Mouse (Mus musculus): ENCODE results near the gene Klf15. TPM values are rescaled to one million over a fixed set of nuclear protein-coding genes. Genes with fewer than 3 reads are reported as not detected.

Klf15 gene
- polyA plus RNA-seq, 1 experiment from 2014 or later, result 5.1 TPM

- Histone ChIP-seq H3K4me3 (ENCODE audit: low read depth, low read length) (no peak overlapping the region), H3K27me3 (replicated peaks; ENCODE audit: control insufficient read depth, insufficient read depth, low read length) (peaks cover 17% of the 10 kb centered on the region), H3K4me2 (ENCODE audit: low read length) (no peak overlapping the region), H3K4me1 (replicated peaks; ENCODE audit: control insufficient read depth, insufficient read depth, low read length) (no peaks in the 10 kb centered on the region), H3K36me3 (ENCODE audit: control insufficient read depth, insufficient read depth, low read length) (no peaks in the 10 kb centered on the region), H3K9me3 (ENCODE audit: control insufficient read depth, low read length) (no peaks in the 10 kb centered on the region), H3K27ac (ENCODE audit: low read depth) (no peak overlapping the region), H3K9ac (ENCODE audit: low read length) (no peak overlapping the region)
- 75% methylated on average over 2 of the region's 2 CpGs for WGBS
- DNase-seq (ENCODE audit: low spot score), result no peak
- ATAC-seq (replicated peaks; ENCODE audit: low FRiP score, low TSS enrichment, low read depth), result no peak
Measured at GRCm38 (mm10) chr6:90457421-90457820, 5.0 kb upstream of the Klf15 start.

DNA sequence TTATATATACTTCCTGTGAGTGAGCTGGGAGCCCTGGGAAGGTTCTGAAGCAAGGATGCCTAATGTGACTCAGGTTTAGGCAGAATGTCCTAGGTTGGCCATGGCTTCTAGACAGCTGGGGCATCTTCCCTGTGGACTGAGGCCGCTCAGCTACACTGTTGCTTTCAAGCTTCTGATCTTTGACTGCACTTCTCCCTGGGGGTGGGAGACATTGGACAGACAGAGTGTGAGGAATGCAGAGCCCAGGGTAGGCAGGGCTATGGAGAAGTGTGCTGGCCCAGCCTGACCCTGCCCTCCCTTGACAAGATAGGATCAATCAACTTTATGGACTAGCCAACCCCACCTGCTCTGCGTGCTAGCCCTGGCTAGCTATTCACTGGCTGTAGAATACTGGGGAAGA lies 1.2 kb upstream of the Klf15 start:
- Histone ChIP-seq H3K36me3 (ENCODE audit: control insufficient read depth, insufficient read depth, low read length) (no peaks in the 10 kb centered on the region), H3K4me1 (replicated peaks; ENCODE audit: control insufficient read depth, insufficient read depth, low read length) (peaks cover 8% of the 10 kb centered on the region; the same call in 1 of the 2 replicates), H3K27ac (ENCODE audit: low read depth) (no peak overlapping the region), H3K4me2 (ENCODE audit: low read length) (no peak overlapping the region), H3K9me3 (ENCODE audit: control insufficient read depth, low read length) (no peaks in the 10 kb centered on the region), H3K4me3 (ENCODE audit: low read depth, low read length) (no peak overlapping the region), H3K27me3 (replicated peaks; ENCODE audit: control insufficient read depth, insufficient read depth, low read length) (peaks cover 17% of the 10 kb centered on the region), H3K9ac (ENCODE audit: low read length) (no peak overlapping the region)
- no peak for DNase-seq (ENCODE audit: low spot score)
- 48% methylated on average over 2 of the region's 2 CpGs for WGBS
- no peak for ATAC-seq (replicated peaks; ENCODE audit: low FRiP score, low TSS enrichment, low read depth)

DNA sequence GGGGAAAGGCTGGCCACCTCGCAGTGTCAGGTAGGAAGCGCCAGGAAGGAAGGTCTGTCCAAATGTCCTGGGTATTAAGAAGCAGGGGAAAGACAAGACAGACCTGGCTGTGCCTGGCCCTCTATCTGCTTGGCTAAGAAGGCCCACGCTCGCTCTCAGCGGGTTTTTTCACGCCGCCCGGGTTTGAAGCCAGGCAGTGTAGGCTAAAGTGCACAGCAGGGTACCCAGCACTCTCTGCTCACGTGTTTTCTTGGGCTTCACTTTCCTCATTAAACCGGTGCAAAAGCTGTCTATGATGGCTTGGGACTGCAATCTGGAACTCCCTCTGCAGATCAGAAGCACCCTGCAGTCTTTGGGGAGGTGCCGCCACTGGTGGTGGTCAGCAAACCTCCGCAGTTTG lies 605 bp upstream of the Klf15 start:
- Histone ChIP-seq H3K9ac (ENCODE audit: low read length) (peak overlapping the region; percentile 37; the same call in 1 of the 2 replicates), H3K27me3 (replicated peaks; ENCODE audit: control insufficient read depth, insufficient read depth, low read length) (peaks cover 17% of the 10 kb centered on the region), H3K27ac (ENCODE audit: low read depth) (no peak overlapping the region), H3K36me3 (ENCODE audit: control insufficient read depth, insufficient read depth, low read length) (no peaks in the 10 kb centered on the region), H3K4me2 (ENCODE audit: low read length) (peak overlapping the region; percentile 99), H3K9me3 (ENCODE audit: control insufficient read depth, low read length) (no peaks in the 10 kb centered on the region), H3K4me1 (replicated peaks; ENCODE audit: control insufficient read depth, insufficient read depth, low read length) (peaks cover 8% of the 10 kb centered on the region; the same call in 1 of the 2 replicates), H3K4me3 (ENCODE audit: low read depth, low read length) (peak overlapping the region; percentile 50)
- DNase-seq (ENCODE audit: low spot score) (no peak), ATAC-seq (replicated peaks; ENCODE audit: low FRiP score, low TSS enrichment, low read depth) (no peak)
- WGBS, result 21% methylated on average over 12 of the region's 12 CpGs

DNA sequence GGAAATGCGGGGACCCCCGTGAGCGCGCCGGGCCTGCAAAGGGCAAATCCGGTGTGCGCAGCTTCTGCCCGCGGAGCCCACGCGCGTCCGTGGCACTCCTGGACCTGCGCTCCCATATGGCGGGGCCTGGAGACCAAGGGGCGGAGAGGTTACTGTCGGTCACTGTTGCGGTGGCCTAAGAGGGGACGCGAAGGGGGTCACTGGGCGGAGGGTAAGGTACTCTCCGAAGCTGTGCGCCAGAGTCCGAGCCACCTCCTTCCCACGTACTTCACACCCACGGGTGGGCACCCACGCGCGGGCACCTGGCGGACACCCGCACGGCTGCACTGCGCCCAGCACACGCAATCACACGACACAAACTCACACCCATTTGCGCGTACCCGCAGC lies 458 bp downstream of the Klf15 start:
- DNase-seq (ENCODE audit: low spot score) (peak; percentile 58), ATAC-seq (replicated peaks; ENCODE audit: low FRiP score, low TSS enrichment, low read depth) (peak; percentile 32; the same call in 1 of the 2 replicates)
- H3K9me3 ChIP-seq (ENCODE audit: control insufficient read depth, low read length), result no peaks in the 10 kb centered on the region
- peaks cover 17% of the 10 kb centered on the region for H3K27me3 ChIP-seq (replicated peaks; ENCODE audit: control insufficient read depth, insufficient read depth, low read length)
- no peaks in the 10 kb centered on the region for H3K36me3 ChIP-seq (ENCODE audit: control insufficient read depth, insufficient read depth, low read length)
- peaks cover 8% of the 10 kb centered on the region; the same call in 1 of the 2 replicates for H3K4me1 ChIP-seq (replicated peaks; ENCODE audit: control insufficient read depth, insufficient read depth, low read length)
- peak overlapping the region; percentile 45; the same call in 1 of the 2 replicates for H3K9ac ChIP-seq (ENCODE audit: low read length)
- H3K4me3 ChIP-seq (ENCODE audit: low read depth, low read length), result peak overlapping the region; percentile 50
- peak overlapping the region; percentile 99 for H3K4me2 ChIP-seq (ENCODE audit: low read length)
- under 1% methylated on average over 38 of the region's 38 CpGs for WGBS
- H3K27ac ChIP-seq (ENCODE audit: low read depth), result no peak overlapping the region

DNA sequence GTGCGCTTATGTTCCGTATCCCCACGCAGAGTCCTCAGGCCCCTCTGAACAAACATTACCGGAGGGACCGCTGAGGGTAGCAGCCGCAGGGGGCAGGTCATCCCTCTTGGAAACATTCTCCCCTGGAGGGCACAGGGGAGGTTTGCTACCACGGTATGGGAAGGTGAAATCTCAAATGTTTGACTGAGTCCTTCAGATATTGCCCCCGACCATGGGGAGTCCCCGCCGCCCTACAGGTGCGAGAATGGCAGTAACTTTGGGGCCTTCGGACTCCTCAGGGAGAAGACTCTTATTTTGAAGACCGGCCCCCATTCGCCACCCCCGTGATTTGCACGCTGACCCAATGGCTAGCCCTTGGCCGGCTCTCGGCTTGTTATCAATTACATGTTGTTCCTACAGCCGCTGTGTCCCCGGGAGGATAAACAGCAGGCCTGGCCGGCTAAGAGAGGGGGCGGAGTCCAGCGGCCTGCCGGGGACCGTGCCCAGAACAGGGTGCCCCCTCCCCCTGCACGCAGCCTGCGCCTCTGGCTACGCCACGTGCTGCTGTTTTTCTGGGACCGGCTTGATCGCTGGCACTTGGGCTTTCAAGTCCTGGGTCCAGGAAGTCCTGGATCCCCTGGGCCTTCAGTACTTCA lies 969 bp downstream of the Klf15 start:
- peaks cover 17% of the 10 kb centered on the region for H3K27me3 ChIP-seq (replicated peaks; ENCODE audit: control insufficient read depth, insufficient read depth, low read length)
- WGBS, result under 1% methylated on average over 31 of the region's 31 CpGs
- H3K27ac ChIP-seq (ENCODE audit: low read depth), result no peak overlapping the region
- peak overlapping the region; percentile 99 for H3K4me2 ChIP-seq (ENCODE audit: low read length)
- no peaks in the 10 kb centered on the region for H3K9me3 ChIP-seq (ENCODE audit: control insufficient read depth, low read length)
- H3K36me3 ChIP-seq (ENCODE audit: control insufficient read depth, insufficient read depth, low read length), result no peaks in the 10 kb centered on the region
- peaks cover 8% of the 10 kb centered on the region; the same call in 1 of the 2 replicates for H3K4me1 ChIP-seq (replicated peaks; ENCODE audit: control insufficient read depth, insufficient read depth, low read length)
- peak overlapping the region; percentile 50 for H3K4me3 ChIP-seq (ENCODE audit: low read depth, low read length)
- peak overlapping the region; percentile 45; the same call in 1 of the 2 replicates for H3K9ac ChIP-seq (ENCODE audit: low read length)
- DNase-seq (ENCODE audit: low spot score) (peak; percentile 81), ATAC-seq (replicated peaks; ENCODE audit: low FRiP score, low TSS enrichment, low read depth) (peak; percentile 70)

DNA sequence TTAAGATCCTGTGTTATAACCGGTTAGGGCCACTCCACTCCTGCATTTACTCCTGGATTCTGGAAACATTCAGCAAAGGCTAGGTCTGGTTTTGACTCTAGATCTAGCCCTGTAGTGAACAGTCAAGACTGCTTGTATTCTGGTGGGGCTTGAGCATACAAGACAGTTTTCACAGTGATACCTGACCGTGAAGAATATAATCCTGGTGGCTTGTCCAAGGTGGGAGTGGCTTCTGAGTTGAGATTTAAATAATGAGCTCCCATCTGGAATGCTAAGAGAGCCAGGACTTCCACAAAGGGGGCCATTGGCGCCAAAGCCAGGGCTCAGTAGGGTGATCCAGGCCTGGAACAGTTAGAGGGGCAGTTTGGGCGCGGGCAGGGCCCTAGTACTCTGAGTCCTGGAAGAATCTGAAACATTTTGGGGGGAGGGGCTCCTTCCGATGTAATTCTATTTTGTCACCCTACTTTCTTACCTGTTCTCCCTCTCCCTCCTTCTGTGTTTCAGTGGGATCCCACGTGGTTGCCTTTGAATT lies 1.6 kb downstream of the Klf15 start:
- H3K27ac ChIP-seq (ENCODE audit: low read depth), result no peak overlapping the region

DNA sequence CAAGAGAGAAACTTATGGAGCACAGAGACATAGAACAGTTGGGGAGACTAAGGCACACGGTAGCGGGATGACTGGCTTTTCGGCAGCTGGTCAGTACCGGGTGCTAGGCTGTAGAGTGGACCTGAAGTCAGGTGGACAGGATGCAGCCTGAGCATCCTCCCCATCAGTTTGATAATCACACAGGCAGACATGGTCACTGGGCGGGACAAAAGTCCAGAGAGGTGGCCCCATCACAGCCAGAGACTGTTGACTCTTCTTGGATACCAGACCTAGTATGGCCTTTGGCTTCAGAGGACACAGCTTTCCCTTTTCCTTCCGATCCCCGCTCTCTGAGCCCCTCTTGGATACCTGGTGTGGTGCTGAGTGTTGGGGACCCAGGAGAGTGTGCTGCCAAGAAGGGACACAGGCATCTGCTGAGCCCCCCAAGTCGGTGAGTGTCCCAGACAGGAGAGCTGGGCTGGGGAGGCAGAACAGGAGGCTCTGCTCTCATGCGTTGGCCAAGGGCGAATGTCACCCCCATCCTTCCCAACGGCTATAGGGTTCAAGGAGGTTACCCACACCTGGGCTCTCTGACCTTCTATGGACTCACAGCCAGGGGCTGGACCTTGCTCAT lies 2.8 kb downstream of the Klf15 start:
- Histone ChIP-seq H3K27ac (ENCODE audit: low read depth) (no peak overlapping the region), H3K4me1 (replicated peaks; ENCODE audit: control insufficient read depth, insufficient read depth, low read length) (peaks cover 8% of the 10 kb centered on the region; the same call in 1 of the 2 replicates), H3K4me2 (ENCODE audit: low read length) (no peak overlapping the region), H3K9me3 (ENCODE audit: control insufficient read depth, low read length) (no peaks in the 10 kb centered on the region), H3K9ac (ENCODE audit: low read length) (no peak overlapping the region), H3K27me3 (replicated peaks; ENCODE audit: control insufficient read depth, insufficient read depth, low read length) (peaks cover 17% of the 10 kb centered on the region), H3K4me3 (ENCODE audit: low read depth, low read length) (no peak overlapping the region), H3K36me3 (ENCODE audit: control insufficient read depth, insufficient read depth, low read length) (no peaks in the 10 kb centered on the region)
- DNase-seq (ENCODE audit: low spot score), result no peak
- WGBS, result 94% methylated on average over 11 of the region's 11 CpGs
- no peak for ATAC-seq (replicated peaks; ENCODE audit: low FRiP score, low TSS enrichment, low read depth)

More for the DNA sequence above, 1.6 kb downstream of the Klf15 start:
- Histone ChIP-seq H3K9me3 (ENCODE audit: control insufficient read depth, low read length) (no peaks in the 10 kb centered on the region), H3K36me3 (ENCODE audit: control insufficient read depth, insufficient read depth, low read length) (no peaks in the 10 kb centered on the region), H3K4me3 (ENCODE audit: low read depth, low read length) (peak overlapping the region; percentile 50), H3K4me1 (replicated peaks; ENCODE audit: control insufficient read depth, insufficient read depth, low read length) (peaks cover 8% of the 10 kb centered on the region; the same call in 1 of the 2 replicates), H3K27me3 (replicated peaks; ENCODE audit: control insufficient read depth, insufficient read depth, low read length) (peaks cover 17% of the 10 kb centered on the region), H3K9ac (ENCODE audit: low read length) (no peak overlapping the region), H3K4me2 (ENCODE audit: low read length) (peak overlapping the region; percentile 99)
- ATAC-seq (replicated peaks; ENCODE audit: low FRiP score, low TSS enrichment, low read depth), result peak; percentile 5; the same call in 1 of the 2 replicates
- no peak for DNase-seq (ENCODE audit: low spot score)
- 42% methylated on average over 7 of the region's 7 CpGs for WGBS

GRCm38 (mm10) chr6:90466079-90466478 lies 3.7 kb downstream of the Klf15 start:
- Histone ChIP-seq H3K4me1 (replicated peaks; ENCODE audit: control insufficient read depth, insufficient read depth, low read length) (peaks cover 8% of the 10 kb centered on the region; the same call in 1 of the 2 replicates), H3K36me3 (ENCODE audit: control insufficient read depth, insufficient read depth, low read length) (no peaks in the 10 kb centered on the region), H3K27ac (ENCODE audit: low read depth) (no peak overlapping the region), H3K4me3 (ENCODE audit: low read depth, low read length) (no peak overlapping the region), H3K9ac (ENCODE audit: low read length) (no peak overlapping the region), H3K27me3 (replicated peaks; ENCODE audit: control insufficient read depth, insufficient read depth, low read length) (peaks cover 9% of the 10 kb centered on the region), H3K9me3 (ENCODE audit: control insufficient read depth, low read length) (no peaks in the 10 kb centered on the region), H3K4me2 (ENCODE audit: low read length) (no peak overlapping the region)
- 84% methylated on average over 10 of the region's 10 CpGs for WGBS
- DNase-seq (ENCODE audit: low spot score), result no peak
- no peak for ATAC-seq (replicated peaks; ENCODE audit: low FRiP score, low TSS enrichment, low read depth)
